Mouse (Mus musculus) MEL (cell line): ENCODE results near the gene Tprn. TPM values are rescaled to one million over a fixed set of nuclear protein-coding genes. Genes with fewer than 3 reads are reported as not detected.

Experiments
- DNase-seq: peaks from one replicate; pipeline ENCODE4 v3.0.0; 2011; ENCODE audit warnings: low read depth, low spot score
- H3K27ac ChIP-seq: 2 replicates; pipeline ENCODE4 v1.5.1; 2012; ENCODE audit warnings: low read depth, mild to moderate bottlenecking, control low read depth, low read length, moderate library complexity; ENCODE audit not compliant: control insufficient read depth
- H3K27me3 ChIP-seq, 2 experiments: fragments of 150-350 bp in 1 of 2; sonication (generic) in 1 of 2; 2 replicates each; pipeline ENCODE4 v1.6.1; 2012; ENCODE audit warnings: low read length in 2 of 2, mild to moderate bottlenecking in 2 of 2, improper control_type of control experiment in 1 of 2, moderate library complexity in 1 of 2; ENCODE audit not compliant: insufficient read depth in 2 of 2, control insufficient read depth in 1 of 2
- H3K36me3 ChIP-seq, 2 experiments: 2 replicates each; pipeline ENCODE4 v1.6.1; 2012 to 2014; ENCODE audit warnings: low read length in 2 of 2, improper control_type of control experiment in 1 of 2, inconsistent platforms in 1 of 2, mild to moderate bottlenecking in 1 of 2; ENCODE audit not compliant: insufficient read depth in 2 of 2, control insufficient read depth in 1 of 2
- H3K4me1 ChIP-seq, 2 experiments: fragments of 150-350 bp in 1 of 2; sonication (generic) in 1 of 2; 2 replicates each; pipeline ENCODE4 v1.6.1; 2012; ENCODE audit warnings: low read length in 2 of 2, improper control_type of control experiment in 1 of 2, mild to moderate bottlenecking in 1 of 2; ENCODE audit not compliant: insufficient read depth in 2 of 2, control insufficient read depth in 1 of 2
- H3K4me3 ChIP-seq, 2 experiments: fragments of 150-350 bp in 1 of 2; sonication (generic) in 1 of 2; 2 replicates each; pipeline ENCODE4 v1.5.1; 2012; ENCODE audit warnings: low read depth in 2 of 2, low read length in 2 of 2, mild to moderate bottlenecking in 2 of 2, moderate library complexity in 2 of 2, control low read depth in 1 of 2, improper control_type of control experiment in 1 of 2; ENCODE audit not compliant: control insufficient read depth in 1 of 2, insufficient read depth in 1 of 2
- H3K79me2 ChIP-seq: 2 replicates; pipeline ENCODE4 v1.6.1; 2012; ENCODE audit warnings: mild to moderate bottlenecking, low read length, moderate library complexity; ENCODE audit not compliant: control insufficient read depth, poor library complexity, insufficient read depth
- H3K9ac ChIP-seq: 2 replicates; pipeline ENCODE4 v1.6.1; 2012; ENCODE audit warnings: low read depth, mild to moderate bottlenecking, control low read depth, low read length, moderate library complexity; ENCODE audit not compliant: control insufficient read depth, poor library complexity, severe bottlenecking
- H3K9me3 ChIP-seq: fragments of 150-350 bp; sonication (generic); replicated peaks from 2 replicates; pipeline ENCODE4 v1.6.1; 2012; ENCODE audit warnings: mild to moderate bottlenecking, low read length, improper control_type of control experiment, moderate library complexity; ENCODE audit not compliant: insufficient read depth
- CTCF ChIP-seq, 3 experiments: IDR thresholded peaks in 2 of 3; conservative IDR thresholded peaks in 1 of 3; 2 replicates each; pipeline ENCODE4 v1.5.1; 2011 to 2012; ENCODE audit warnings: low read length in 3 of 3, low read depth in 2 of 3, mild to moderate bottlenecking in 2 of 3, improper control_type of control experiment in 1 of 3, inconsistent platforms in 1 of 3, mixed read lengths in 1 of 3, moderate library complexity in 1 of 3; ENCODE audit not compliant: control insufficient read depth in 1 of 3, insufficient read depth in 1 of 3, poor library complexity in 1 of 3, severe bottlenecking in 1 of 3
- ELF1 ChIP-seq: IDR thresholded peaks from 2 replicates; pipeline ENCODE4 v1.6.1; 2014; ENCODE audit warnings: low read depth, mild to moderate bottlenecking, inconsistent platforms, low read length, improper control_type of control experiment, moderate library complexity
- ETS1 ChIP-seq: IDR thresholded peaks from 2 replicates; pipeline ENCODE4 v1.6.1; 2012; ENCODE audit warnings: low read depth, mild to moderate bottlenecking, inconsistent platforms, low read length, improper control_type of control experiment, moderate library complexity
- GABPA ChIP-seq: IDR thresholded peaks from 2 replicates; pipeline ENCODE4 v1.6.1; 2012; ENCODE audit warnings: low read depth, mild to moderate bottlenecking, inconsistent platforms, low read length, improper control_type of control experiment, moderate library complexity
- MYC ChIP-seq: IDR thresholded peaks from 2 replicates; pipeline ENCODE4 v1.6.1; 2011; ENCODE audit warnings: low read depth, mild to moderate bottlenecking, low read length, improper control_type of control experiment, moderate library complexity
- NELFE ChIP-seq: IDR thresholded peaks from 2 replicates; pipeline ENCODE4 v1.6.1; 2011; ENCODE audit warnings: low read depth, low read length, improper control_type of control experiment
- NRF1 ChIP-seq: IDR thresholded peaks from 2 replicates; pipeline ENCODE4 v1.6.1; 2014; ENCODE audit warnings: low read depth, mild to moderate bottlenecking, inconsistent platforms, low read length, improper control_type of control experiment, moderate library complexity; ENCODE audit not compliant: poor library complexity, insufficient read depth, severe bottlenecking
- POLR2AphosphoS2 ChIP-seq: IDR thresholded peaks from 2 replicates; pipeline ENCODE4 v1.6.1; 2011; ENCODE audit warnings: low read length, improper control_type of control experiment
- SIN3A ChIP-seq: IDR thresholded peaks from 2 replicates; pipeline ENCODE4 v1.6.1; 2012; ENCODE audit warnings: low read length, improper control_type of control experiment, inconsistent platforms
- SMC3 ChIP-seq: IDR thresholded peaks from 2 replicates; pipeline ENCODE4 v1.6.1; 2011; ENCODE audit warnings: low read depth, low read length, improper control_type of control experiment
- TCF12 ChIP-seq: IDR thresholded peaks from 2 replicates; pipeline ENCODE4 v1.6.1; 2014; ENCODE audit warnings: low read depth, mild to moderate bottlenecking, inconsistent platforms, low read length, improper control_type of control experiment, moderate library complexity
- USF1 ChIP-seq: IDR thresholded peaks from 2 replicates; pipeline ENCODE4 v1.6.1; 2014; ENCODE audit warnings: low read depth, mild to moderate bottlenecking, inconsistent platforms, low read length, improper control_type of control experiment, moderate library complexity
- USF2 ChIP-seq, 2 experiments: IDR thresholded peaks; 2 replicates each; pipeline ENCODE4 v1.6.1; 2011 to 2012; ENCODE audit warnings: improper control_type of control experiment in 2 of 2, low read length in 2 of 2, borderline replicate concordance in 1 of 2, inconsistent platforms in 1 of 2, low read depth in 1 of 2, mild to moderate bottlenecking in 1 of 2; ENCODE audit not compliant: insufficient read depth in 1 of 2
- ZMIZ1 ChIP-seq: IDR thresholded peaks from 2 replicates; pipeline ENCODE4 v1.6.1; 2012; ENCODE audit warnings: low read depth, mild to moderate bottlenecking, inconsistent platforms, low read length, improper control_type of control experiment, moderate library complexity
- ZNF384 ChIP-seq: IDR thresholded peaks from 2 replicates; pipeline ENCODE4 v1.6.1; 2012; ENCODE audit warnings: low read depth, mild to moderate bottlenecking, inconsistent platforms, low read length, improper control_type of control experiment
- polyA plus RNA-seq, 2 experiments: library from polyadenylated mRNA; stranded (reverse) in 1 of 2; unstranded in 1 of 2; fragments of >175 nt in 1 of 2; fragments of >200 nt in 1 of 2; gene quantifications; 2 replicates each; pipeline versions ENCODE4 v1.2.1 to v1.2.4; 2012; ENCODE audit warnings: low replicate concordance in 2 of 2, low read depth in 1 of 2; ENCODE audit not compliant: insufficient read length in 2 of 2, insufficient read depth in 1 of 2, missing spikeins in 1 of 2
- total RNA-seq: library from RNA; depleted of rRNA; stranded (reverse); fragments of 300-350 nt; gene quantifications from 2 replicates; pipeline ENCODE4 v1.2.3, GENCODE M21; 2012

The Tprn gene
- total and polyA plus RNA-seq, 3 experiments = 32.9 to 50.8 TPM; not detected in 1

GRCm38 (mm10) chr2:25271827-25272511, 9.6 kb downstream of the Tprn start, which contains the start of the genes Ssna1 and Anapc2 (continued):
- TF ChIP-seq MYC (no peak), ZMIZ1 (peak; percentile 65; the same call in 1 of the 2 replicates), CTCF (IDR thresholded peaks at IDR 0.05 in 2 of 3, conservative IDR thresholded peaks at IDR 0.05 in 1 of 3; ENCODE audit: control insufficient read depth in 1 of 3, insufficient read depth in 1 of 3, low read depth in 2 of 3, low read length in 3 of 3, poor library complexity in 1 of 3, severe bottlenecking in 1 of 3) (peak in 2 of 3 experiments; percentile 21 to 24; a peak in 3 of 6 replicates), ZNF384 (no peak), ELF1 (peak; percentile 79), USF1 (0 out of 2 replicates have a peak, but pooled peaks have one; percentile 25), SMC3 (no peak), TCF12 (peak; percentile 59), USF2 (IDR thresholded peaks at IDR 0.05; ENCODE audit: borderline replicate concordance in 1 of 2, insufficient read depth in 1 of 2, low read depth in 1 of 2, low read length in 2 of 2) (no peak), POLR2AphosphoS2 (peak; percentile 92), NRF1 (peak; percentile 87)

DNA sequence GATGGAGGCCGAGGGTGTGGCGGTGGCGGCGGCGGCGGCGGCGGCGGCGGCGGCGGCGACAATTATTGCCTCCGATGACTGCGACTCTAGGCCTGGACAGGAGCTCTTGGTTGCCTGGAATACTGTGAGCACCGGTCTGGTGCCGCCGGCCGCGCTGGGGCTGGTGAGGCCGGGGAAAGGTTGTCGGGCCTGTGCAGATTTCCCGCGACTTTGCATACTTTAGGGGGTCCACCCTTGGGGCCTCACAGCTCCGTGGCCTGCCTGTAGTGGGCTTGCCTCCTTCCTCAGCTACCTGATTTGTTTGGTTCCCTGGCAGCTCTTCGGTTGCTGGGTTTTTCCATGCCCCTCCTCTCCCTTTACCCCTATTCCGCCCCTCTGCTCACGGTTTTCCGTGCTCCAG, 10.1 kb downstream of the Tprn start:
- Histone ChIP-seq H3K9ac (peak overlapping the region; percentile 82), H3K79me2 (peaks cover 31% of the 10 kb centered on the region), H3K4me1 (peaks cover 0 to 20% of the 10 kb centered on the region in 2 experiments), H3K9me3 (no peaks in the 10 kb centered on the region), H3K36me3 (peaks cover 1 to 21% of the 10 kb centered on the region in 2 experiments), H3K27me3 (no peaks in the 10 kb centered on the region), H3K4me3 (peak overlapping the region; percentile 65 to 78), H3K27ac (no peak overlapping the region)
- DNase-seq = no peak
- peak; percentile 43 for TF ChIP-seq SIN3A
- TF ChIP-seq NELFE = peak; percentile 1; the same call in 1 of the 2 replicates
- no peak for TF ChIP-seq ETS1

GRCm38 (mm10) chr2:25273010-25273409, 10.6 kb downstream of the Tprn start:
- H3K36me3 ChIP-seq = peaks cover 1 to 16% of the 10 kb centered on the region in 2 experiments
- peaks cover 0 to 15% of the 10 kb centered on the region in 2 experiments; a peak in 3 of 4 replicates for H3K4me1 ChIP-seq

More at GRCm38 (mm10) chr2:25273010-25273409, 10.6 kb downstream of the Tprn start:
- Histone ChIP-seq H3K27ac (no peak overlapping the region), H3K27me3 (no peaks in the 10 kb centered on the region), H3K9ac (peak overlapping the region; percentile 82), H3K79me2 (peaks cover 26% of the 10 kb centered on the region), H3K4me3 (peak overlapping the region; percentile 65 to 78), H3K9me3 (no peaks in the 10 kb centered on the region)
- no peak for DNase-seq
- no peak for TF ChIP-seq GABPA
